Mouse (Mus musculus): ENCODE measurements around the gene Ptms. TPM values are rescaled to one million over a fixed set of nuclear protein-coding genes. Genes with fewer than 3 reads are reported as not detected.

Gene Ptms
- polyA plus RNA-seq, 1 experiment: 2,839 TPM

GRCm38 (mm10) chr6:124918890-124919627 lies 844 bp downstream of the Ptms start:
- no peak for TF ChIP-seq CTCF (conservative IDR thresholded peaks at IDR 0.05; ENCODE audit: insufficient read depth, insufficient read length, low read depth, low read length)
- TF ChIP-seq POLR2A (IDR thresholded peaks at IDR 0.05; ENCODE audit: low read depth, low read length): no peak
- WGBS: 17% methylated on average over 13 of the region's 14 CpGs
- peak overlapping the region; percentile 98 for H3K27ac ChIP-seq (ENCODE audit: insufficient read depth, low read depth, low read length)
- DNase-seq: no peak
- H3K4me3 ChIP-seq (ENCODE audit: insufficient read depth, low read depth, low read length): no peak overlapping the region
- H3K36me3 ChIP-seq (ENCODE audit: control insufficient read depth, insufficient read depth, low read length): peaks cover 1% of the 10 kb centered on the region; the same call in 1 of the 2 replicates
- H3K27me3 ChIP-seq (replicated peaks; ENCODE audit: control insufficient read depth, insufficient read depth, low read length): no peaks in the 10 kb centered on the region
- H3K4me1 ChIP-seq (ENCODE audit: control insufficient read depth, insufficient read depth, low read length): peaks cover 22% of the 10 kb centered on the region

DNA sequence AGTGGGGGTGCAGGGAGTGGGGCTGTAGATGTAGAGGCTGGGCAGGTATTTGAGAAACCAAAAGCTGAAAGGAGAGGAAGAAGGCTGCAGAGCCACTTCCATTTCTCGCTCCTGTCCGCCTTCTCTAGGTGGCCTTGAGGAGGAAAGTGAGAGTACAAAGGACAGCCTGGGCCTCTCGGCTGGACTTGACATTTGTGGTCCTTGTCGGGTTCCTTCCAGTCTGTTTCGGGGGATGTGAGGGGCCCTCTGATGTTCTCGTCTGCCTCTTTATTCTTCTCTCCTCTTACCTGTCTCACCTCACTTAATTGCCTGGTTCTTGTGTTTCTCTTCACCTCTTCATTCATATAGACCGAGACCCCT lies 1.6 kb downstream of the Ptms start:
- Histone ChIP-seq H3K4me3 (ENCODE audit: insufficient read depth, low read depth, low read length) (peak overlapping the region; percentile 96), H3K36me3 (ENCODE audit: control insufficient read depth, insufficient read depth, low read length) (peaks cover 3% of the 10 kb centered on the region; the same call in 1 of the 2 replicates), H3K27me3 (replicated peaks; ENCODE audit: control insufficient read depth, insufficient read depth, low read length) (no peaks in the 10 kb centered on the region), H3K27ac (ENCODE audit: insufficient read depth, low read depth, low read length) (peak overlapping the region; percentile 98), H3K4me1 (ENCODE audit: control insufficient read depth, insufficient read depth, low read length) (peaks cover 27% of the 10 kb centered on the region)
- TF ChIP-seq CTCF (conservative IDR thresholded peaks at IDR 0.05; ENCODE audit: insufficient read depth, insufficient read length, low read depth, low read length) (no peak), POLR2A (IDR thresholded peaks at IDR 0.05; ENCODE audit: low read depth, low read length) (no peak)
- 7% methylated on average over 7 of the region's 7 CpGs for WGBS
- no peak for DNase-seq

DNA sequence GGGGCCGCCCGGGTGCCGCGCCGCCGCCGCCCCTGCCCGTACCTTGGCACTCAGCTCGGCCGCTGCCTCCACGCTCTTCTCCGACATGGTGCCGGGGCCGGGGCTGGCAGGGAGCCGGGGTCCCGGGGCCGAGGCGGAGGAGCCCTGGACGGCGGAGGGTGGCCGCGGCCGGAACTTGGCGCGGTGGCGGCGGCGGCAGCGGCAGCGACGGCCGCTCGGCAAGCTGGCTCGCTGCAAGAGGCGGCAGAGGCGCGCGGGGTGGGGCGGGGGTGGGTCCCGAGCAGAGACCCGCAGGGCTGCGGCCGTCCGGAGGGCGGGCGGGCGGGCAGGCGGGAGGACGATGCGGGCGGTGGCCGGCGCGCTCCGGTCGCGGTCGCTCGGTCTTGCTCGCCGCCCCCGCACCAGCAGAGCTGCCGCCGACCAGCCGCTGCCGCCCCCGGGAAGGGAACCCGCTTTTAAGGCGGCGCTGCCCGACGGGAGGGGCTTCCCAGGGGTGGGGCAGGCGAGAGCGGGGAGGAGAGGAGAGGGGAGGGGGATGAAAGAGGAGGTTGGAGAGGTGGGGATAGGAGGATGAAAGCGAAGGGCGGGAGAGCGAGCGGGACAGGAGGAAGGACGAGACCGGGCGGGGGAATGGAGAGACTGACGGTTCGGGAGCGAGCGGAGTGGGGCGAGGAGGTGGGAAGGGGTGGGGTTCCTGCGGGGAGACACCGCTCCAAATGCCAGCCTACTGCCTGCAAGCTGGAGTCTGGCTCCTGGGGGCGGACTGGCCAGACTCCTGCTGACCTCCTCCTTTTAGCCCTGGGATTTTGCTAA lies 2.2 kb downstream of the Ptms start:
- WGBS: under 1% methylated on average over 79 of the region's 89 CpGs
- peaks cover 3% of the 10 kb centered on the region; the same call in 1 of the 2 replicates for H3K36me3 ChIP-seq (ENCODE audit: control insufficient read depth, insufficient read depth, low read length)
- H3K4me3 ChIP-seq (ENCODE audit: insufficient read depth, low read depth, low read length): peak overlapping the region; percentile 96
- peak; percentile 63 for TF ChIP-seq POLR2A (IDR thresholded peaks at IDR 0.05; ENCODE audit: low read depth, low read length)
- no peak for TF ChIP-seq CTCF (conservative IDR thresholded peaks at IDR 0.05; ENCODE audit: insufficient read depth, insufficient read length, low read depth, low read length)
- peaks cover 27% of the 10 kb centered on the region for H3K4me1 ChIP-seq (ENCODE audit: control insufficient read depth, insufficient read depth, low read length)
- H3K27ac ChIP-seq (ENCODE audit: insufficient read depth, low read depth, low read length): peak overlapping the region; percentile 98
- DNase-seq: peak; percentile 97
- H3K27me3 ChIP-seq (replicated peaks; ENCODE audit: control insufficient read depth, insufficient read depth, low read length): no peaks in the 10 kb centered on the region

DNA sequence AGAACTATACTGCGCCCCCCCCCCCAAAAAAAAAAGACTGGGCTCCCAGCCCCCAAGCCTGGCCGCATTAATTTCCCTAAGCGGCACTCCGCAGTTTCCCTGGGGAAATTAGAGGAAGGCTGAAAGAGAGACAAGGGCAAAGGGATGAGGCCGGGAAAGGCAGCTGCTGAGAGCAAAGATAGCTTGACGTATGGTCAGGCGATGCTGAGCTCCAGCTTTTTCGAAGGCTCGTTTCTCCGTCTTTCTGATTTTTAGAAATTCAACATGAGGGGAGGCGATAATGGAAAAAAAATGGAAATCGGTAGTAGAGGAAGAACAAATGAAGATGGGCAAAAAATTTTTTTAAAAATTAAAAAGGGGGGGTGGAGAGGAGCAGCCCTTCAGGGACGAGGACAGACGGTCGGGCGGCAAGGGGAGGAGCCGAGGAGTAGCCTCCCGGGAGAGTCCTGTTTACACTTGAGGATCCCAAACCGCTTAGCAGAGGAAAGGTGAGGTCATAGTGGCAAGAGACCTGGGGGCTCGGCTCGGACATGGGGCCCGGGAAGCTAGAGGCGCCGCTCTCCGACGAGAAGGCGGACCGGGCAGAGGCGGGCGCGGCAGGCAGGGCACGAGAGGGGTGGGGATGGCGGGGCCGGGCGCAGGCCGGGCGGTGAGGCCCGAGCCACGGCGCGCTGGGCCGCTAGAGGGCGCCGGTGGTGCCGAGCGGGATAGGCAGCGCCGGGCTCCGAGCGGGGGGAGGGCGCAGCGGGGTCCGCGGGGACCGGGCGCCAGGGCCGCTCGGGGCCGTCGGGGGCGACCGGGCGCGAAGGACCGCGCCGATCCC lies 3.0 kb downstream of the Ptms start:
- peak overlapping the region; percentile 96 for H3K4me3 ChIP-seq (ENCODE audit: insufficient read depth, low read depth, low read length)
- peak overlapping the region; percentile 97 for H3K27ac ChIP-seq (ENCODE audit: insufficient read depth, low read depth, low read length)
- H3K4me1 ChIP-seq (ENCODE audit: control insufficient read depth, insufficient read depth, low read length): peaks cover 27% of the 10 kb centered on the region
- no peaks in the 10 kb centered on the region for H3K27me3 ChIP-seq (replicated peaks; ENCODE audit: control insufficient read depth, insufficient read depth, low read length)
- peak; percentile 58 for TF ChIP-seq CTCF (conservative IDR thresholded peaks at IDR 0.05; ENCODE audit: insufficient read depth, insufficient read length, low read depth, low read length)
- no peak for TF ChIP-seq POLR2A (IDR thresholded peaks at IDR 0.05; ENCODE audit: low read depth, low read length)
- peaks cover 3% of the 10 kb centered on the region; the same call in 1 of the 2 replicates for H3K36me3 ChIP-seq (ENCODE audit: control insufficient read depth, insufficient read depth, low read length)
- peak; percentile 94 for DNase-seq
- under 1% methylated on average over 59 of the region's 67 CpGs for WGBS

GRCm38 (mm10) chr6:124915942-124916694 lies 3.8 kb downstream of the Ptms start:
- DNase-seq: peak; percentile 88
- 4% methylated on average over 12 of the region's 12 CpGs for whole genome bisulfite sequencing
- peaks cover 26% of the 10 kb centered on the region for H3K4me1 ChIP-seq (ENCODE audit: control insufficient read depth, insufficient read depth, low read length)
- peaks cover 3% of the 10 kb centered on the region; the same call in 1 of the 2 replicates for H3K36me3 ChIP-seq (ENCODE audit: control insufficient read depth, insufficient read depth, low read length)
- H3K4me3 ChIP-seq (ENCODE audit: insufficient read depth, low read depth, low read length): peak overlapping the region; percentile 96
- TF ChIP-seq CTCF (conservative IDR thresholded peaks at IDR 0.05; ENCODE audit: insufficient read depth, insufficient read length, low read depth, low read length) (no peak), POLR2A (IDR thresholded peaks at IDR 0.05; ENCODE audit: low read depth, low read length) (no peak)
- no peaks in the 10 kb centered on the region for H3K27me3 ChIP-seq (replicated peaks; ENCODE audit: control insufficient read depth, insufficient read depth, low read length)
- peak overlapping the region; percentile 97 for H3K27ac ChIP-seq (ENCODE audit: insufficient read depth, low read depth, low read length)
